In the genomic region with DNA sequence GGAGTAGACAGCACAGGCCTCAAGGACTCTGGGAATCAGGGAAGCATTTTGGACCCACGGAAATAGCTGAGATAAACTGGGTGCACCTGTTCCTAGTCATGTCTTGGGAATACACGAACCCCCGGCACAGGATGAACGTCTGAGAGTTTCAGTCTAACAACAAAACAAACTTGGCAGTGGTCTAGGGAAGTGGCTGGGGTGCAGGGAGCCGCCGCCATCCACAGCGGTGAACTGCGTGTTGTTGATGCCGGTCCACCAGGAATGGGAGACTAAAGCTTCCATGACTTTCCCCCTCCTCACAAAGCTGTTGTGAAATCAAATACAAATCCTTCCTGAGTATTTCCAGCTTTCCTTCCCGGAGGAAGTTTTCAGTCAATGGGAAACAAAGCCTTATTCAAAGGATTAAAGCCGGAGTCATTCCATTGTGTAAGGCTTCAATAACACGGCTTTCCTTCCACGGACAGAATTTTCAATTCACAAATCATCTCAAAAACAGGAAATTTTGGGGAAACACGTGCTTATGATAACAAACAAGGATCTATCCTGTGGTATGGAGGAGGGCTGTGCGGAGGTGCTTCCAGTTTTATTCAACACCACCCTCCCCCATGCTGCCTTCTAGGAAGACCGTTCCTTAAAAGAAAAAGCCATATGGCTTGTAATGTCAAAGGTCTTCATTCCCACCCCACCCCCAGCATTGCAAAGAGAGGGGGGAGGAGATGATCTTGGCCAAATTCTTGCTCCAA, we compare ENCODE assay signal across 14 mouse cellular contexts. TPM values are rescaled to one million over a fixed set of nuclear protein-coding genes. Genes with fewer than 3 reads are reported as not detected.
DNase-seq lines count a peak whose midpoint lies in the region; ATAC-seq and TF ChIP-seq lines count a peak whose summit lies in the region.
"Had no signal": no experiment of that assay in that cellular context is flagged by ENCODE, and none has a peak within 500 bp of the region (broad histone marks: within the 10 kb centered on the region; RNA-seq: fewer than 3 reads in every experiment).

No protein-coding gene starts in this region.

- no peak for DNase-seq in heart, postnatal 0 days (ENCODE audit: low spot score)
- DNase-seq in heart, postnatal 36 days: no peak
- peak; percentile 11 for DNase-seq in lung, postnatal 10 days
- DNase-seq in lung, adult 2 months: no peak
- DNase-seq in embryonic facial prominence, embryonic 10.5 days (ENCODE audit: low spot score): peak; percentile 12
- no peak for DNase-seq in yolk sac, embryonic 10.5 days (ENCODE audit: low spot score)
- DNase-seq in MN1 (ENCODE audit: low spot score): no peak
- DNase-seq: adrenal gland, postnatal 25 days; cerebellum, adult 18-20 months; kidney, adult 11 months had no signal

- H3K27me3 ChIP-seq in heart, postnatal 0 days (ENCODE audit: control insufficient read depth, insufficient read depth, low read length): no peaks in the 10 kb centered on the region
- H3K27me3 ChIP-seq in embryonic facial prominence, embryonic 10.5 days (replicated peaks; ENCODE audit: low read depth, poor library complexity, severe bottlenecking): no peaks in the 10 kb centered on the region
- H3K27me3 ChIP-seq in midbrain, embryonic 13.5 days: peaks cover 3% of the 10 kb centered on the region; the same call in 1 of the 2 replicates
- H3K27me3 ChIP-seq: liver, embryonic 15.5 days; Patski had no signal

- peak; percentile 39; the same call in 1 of the 2 replicates for ATAC-seq in heart, postnatal 0 days (ENCODE audit: insufficient read depth, low read depth)
- peak; percentile 40; the same call in 1 of the 2 replicates for ATAC-seq in midbrain, embryonic 13.5 days
- ATAC-seq: CD4-positive, CD25-positive, alpha-beta regulatory T cell, adult 4 months; Patski had no signal

- TF ChIP-seq POLR2A in lung, adult 2 months (IDR thresholded peaks at IDR 0.05; ENCODE audit: borderline replicate concordance, extremely low read depth, low read depth, low read length): no peak

- WGBS in heart, postnatal 0 days: 48% methylated on average over 16 of the region's 16 CpGs
- 41% methylated on average over 16 of the region's 16 CpGs for whole genome bisulfite sequencing in lung, adult 2 months
- WGBS in embryonic facial prominence, embryonic 10.5 days: 32% methylated on average over 16 of the region's 16 CpGs
- WGBS in midbrain, embryonic 13.5 days: 16% methylated on average over 16 of the region's 16 CpGs

- intact Hi-C loops in heart, postnatal 36 days (cut with DNase I): loop anchor here (2.0 kb wide), 1 partner anchor 16 kb away; no protein-coding TSS in a partner anchor

- no peak for TF ChIP-seq CTCF in heart, postnatal 0 days (IDR thresholded peaks at IDR 0.05; ENCODE audit: low read depth)
- no peak for TF ChIP-seq CTCF in lung, adult 2 months (IDR thresholded peaks at IDR 0.05; ENCODE audit: insufficient read depth, low read length)

- 0 out of 2 replicates have a peak, but pooled peaks have one; percentile 25 for TF ChIP-seq EP300 in heart, postnatal 0 days (IDR thresholded peaks at IDR 0.05; ENCODE audit: low read depth)

- no peaks in the 10 kb centered on the region for H3K4me1 ChIP-seq in heart, postnatal 0 days (ENCODE audit: control insufficient read depth, insufficient read depth)
- peaks cover 8% of the 10 kb centered on the region for H3K4me1 ChIP-seq in lung, adult 2 months (ENCODE audit: control insufficient read depth, insufficient read depth, low read length)
- peaks cover 14% of the 10 kb centered on the region for H3K4me1 ChIP-seq in embryonic facial prominence, embryonic 10.5 days
- peaks cover 17% of the 10 kb centered on the region for H3K4me1 ChIP-seq in midbrain, embryonic 13.5 days (replicated peaks)

- no peak overlapping the region for H3K4me2 ChIP-seq in heart, postnatal 0 days (ENCODE audit: low read depth, low read length)
- H3K4me2 ChIP-seq in midbrain, embryonic 13.5 days (replicated peaks): peak overlapping the region; percentile 11; the same call in 1 of the 2 replicates
- H3K4me2 ChIP-seq: liver, embryonic 15.5 days had no signal

- no peak overlapping the region for H3K4me3 ChIP-seq in heart, postnatal 0 days (ENCODE audit: low read depth, low read length)
- no peak overlapping the region for H3K4me3 ChIP-seq in lung, adult 2 months (replicated peaks; ENCODE audit: extremely low read depth, low read depth, low read length)
- H3K4me3 ChIP-seq in embryonic facial prominence, embryonic 10.5 days: no peak overlapping the region
- H3K4me3 ChIP-seq in midbrain, embryonic 13.5 days (replicated peaks): no peak overlapping the region
- H3K4me3 ChIP-seq: liver, embryonic 15.5 days had no signal

- H3K36me3 ChIP-seq in heart, postnatal 0 days (replicated peaks; ENCODE audit: control insufficient read depth, insufficient read depth, low read length): no peaks in the 10 kb centered on the region
- H3K36me3 ChIP-seq in embryonic facial prominence, embryonic 10.5 days (replicated peaks): no peaks in the 10 kb centered on the region
- H3K36me3 ChIP-seq in midbrain, embryonic 13.5 days: no peaks in the 10 kb centered on the region
- H3K36me3 ChIP-seq: liver, embryonic 15.5 days had no signal

- H3K9me3 ChIP-seq in heart, postnatal 0 days (replicated peaks; ENCODE audit: control insufficient read depth, low read length): no peaks in the 10 kb centered on the region
- H3K9me3 ChIP-seq in embryonic facial prominence, embryonic 10.5 days: no peaks in the 10 kb centered on the region
- no peaks in the 10 kb centered on the region for H3K9me3 ChIP-seq in midbrain, embryonic 13.5 days
- H3K9me3 ChIP-seq: liver, embryonic 15.5 days had no signal

- no peak overlapping the region for H3K27ac ChIP-seq in heart, postnatal 0 days (ENCODE audit: low read depth)
- peak overlapping the region; percentile 59; the same call in 1 of the 2 replicates for H3K27ac ChIP-seq in embryonic facial prominence, embryonic 10.5 days (replicated peaks)
- H3K27ac ChIP-seq in midbrain, embryonic 13.5 days: no peak overlapping the region
- H3K27ac ChIP-seq: liver, embryonic 15.5 days had no signal

- no peak overlapping the region for H3K9ac ChIP-seq in heart, postnatal 0 days (replicated peaks; ENCODE audit: low read depth, low read length)
- H3K9ac ChIP-seq in midbrain, embryonic 13.5 days (replicated peaks): no peak overlapping the region
- H3K9ac ChIP-seq: liver, embryonic 15.5 days had no signal

RNA-seq across cellular contexts. Expression of a gene that starts 23.4 kb away (rescaled TPM):
- 42.6 and 60.7 TPM in 2 replicates for total RNA-seq in heart, postnatal 0 days (2014; rRNA removed; ENCODE audit: low replicate concordance)
- 74.7 and 76.6 TPM in 2 replicates for polyA plus RNA-seq in heart, postnatal 0 days (2015; fragmentation: Nextera tagmentation; extraction: Ambion mirVana)
- total RNA-seq in heart, postnatal 36 days (2021): 10 to 100 TPM; 63.4 to 64.6 TPM
- polyA plus RNA-seq in lung, adult 2 months (2012; rRNA removed): 8.9 and 12.2 TPM in 2 replicates
- polyA plus RNA-seq in embryonic facial prominence, embryonic 10.5 days (2016; fragmentation: Nextera tagmentation; extraction: Ambion mirVana): 168 and 182 TPM in 2 replicates
- 136 and 140 TPM in 2 replicates for polyA plus RNA-seq in midbrain, embryonic 13.5 days (2015; fragmentation: Nextera tagmentation; extraction: Ambion mirVana)

Comparison
In these comparisons a context has a peak if more than half of its experiments do, and no peak if none do; other contexts are left out.
1. DNase-seq: peak in lung, postnatal 10 days (single experiment) and embryonic facial prominence, embryonic 10.5 days (single experiment); none in heart, postnatal 0 days (single experiment), heart, postnatal 36 days (0 of 2), lung, adult 2 months (single experiment), yolk sac, embryonic 10.5 days (single experiment) and MN1 (single experiment).